Mouse (Mus musculus) T-helper 2 cell (primary cell): ENCODE results near the gene Trafd1.

Experiments used
- in situ Hi-C: fragments of 300-600 bp; cut with MboI, MseI; formaldehyde crosslinking; loops from one replicate; pipeline ENCODE4 v1.15.1; 2025; ENCODE audit warnings: high pct_unique_total_duplicates

Trafd1 gene

DNA sequence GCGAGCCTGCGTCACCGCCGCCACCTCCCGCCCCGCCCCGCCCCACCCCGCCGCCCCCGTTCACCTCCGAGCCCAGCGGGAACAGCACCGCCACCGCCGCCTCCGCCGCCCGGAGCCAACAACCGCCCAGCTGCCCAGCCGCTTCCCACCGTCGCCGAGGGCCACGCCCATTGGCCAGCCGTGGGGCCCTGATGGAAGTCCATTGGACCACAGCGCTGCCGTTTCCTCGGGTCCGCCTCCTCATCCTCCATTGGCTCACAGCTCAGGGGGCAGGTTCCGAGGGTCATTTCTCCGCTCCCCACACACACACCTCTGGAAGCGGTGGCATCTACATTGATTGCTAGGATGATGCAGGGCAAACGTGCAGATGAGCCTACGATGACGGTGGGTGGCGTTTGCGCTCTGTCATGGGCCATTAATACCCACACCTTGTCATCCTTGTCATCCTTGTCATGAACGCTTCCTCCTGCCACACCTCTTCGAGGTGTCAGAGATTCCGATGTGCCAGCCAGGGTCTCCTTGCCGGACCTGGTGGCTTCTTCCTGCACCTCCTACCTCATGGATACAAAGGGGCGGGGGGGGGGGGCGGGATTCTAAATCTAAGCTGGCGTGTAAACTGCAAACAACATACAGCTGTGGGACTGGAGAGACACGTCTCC lies at the start of gene Trafd1:
Gene Trafd1 (minus strand): TSS at position 172 of the 659 bp plus-strand sequence.
- in situ Hi-C loops, result loop anchor here (25.0 kb wide), 1 partner anchor 1752 kb away; the partner anchor contains the start of genes Rhof and Setd1b

DNA sequence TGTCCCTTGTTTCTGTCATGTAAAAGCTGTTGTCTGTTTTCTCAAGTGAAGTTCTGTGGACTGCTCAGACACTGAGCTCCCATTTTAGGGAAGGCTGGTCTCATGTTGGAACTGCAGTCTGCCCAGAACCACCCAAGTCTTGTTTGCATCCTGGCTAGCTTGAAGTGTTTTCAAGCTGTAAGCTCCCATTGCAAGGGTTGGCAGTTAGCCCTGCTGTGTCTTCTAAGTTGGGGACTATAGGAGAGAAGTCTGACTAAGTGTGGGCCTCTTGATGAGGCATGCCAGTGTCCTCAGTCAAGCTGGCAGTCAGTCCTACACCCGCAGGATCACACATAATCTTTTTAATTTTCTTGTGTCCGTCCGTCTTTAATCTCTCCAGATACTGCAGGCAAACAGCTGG lies 43.5 kb upstream of the Trafd1 start:
- in situ Hi-C loops, result no loop called here

DNA sequence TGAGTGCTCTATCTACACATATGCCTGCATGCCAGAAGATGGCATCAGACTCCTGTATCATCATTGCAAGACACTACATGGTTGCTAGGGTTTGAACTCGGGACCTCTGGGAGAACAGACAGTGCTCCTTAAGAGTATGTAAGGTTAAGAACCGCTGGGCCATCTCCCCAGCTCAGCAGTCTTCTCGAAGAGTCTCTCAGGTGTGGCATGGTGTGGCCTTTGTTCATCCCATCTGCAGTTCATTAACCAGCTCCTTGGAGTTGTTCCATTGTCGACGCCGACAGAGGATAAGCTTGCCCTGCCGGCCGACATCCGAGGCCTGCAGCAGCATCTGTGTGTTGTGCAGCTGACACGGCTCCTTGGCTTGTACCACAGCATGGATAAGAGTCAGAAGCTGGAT lies 37.9 kb upstream of the Trafd1 start:
- in situ Hi-C loops, result no loop called here

DNA sequence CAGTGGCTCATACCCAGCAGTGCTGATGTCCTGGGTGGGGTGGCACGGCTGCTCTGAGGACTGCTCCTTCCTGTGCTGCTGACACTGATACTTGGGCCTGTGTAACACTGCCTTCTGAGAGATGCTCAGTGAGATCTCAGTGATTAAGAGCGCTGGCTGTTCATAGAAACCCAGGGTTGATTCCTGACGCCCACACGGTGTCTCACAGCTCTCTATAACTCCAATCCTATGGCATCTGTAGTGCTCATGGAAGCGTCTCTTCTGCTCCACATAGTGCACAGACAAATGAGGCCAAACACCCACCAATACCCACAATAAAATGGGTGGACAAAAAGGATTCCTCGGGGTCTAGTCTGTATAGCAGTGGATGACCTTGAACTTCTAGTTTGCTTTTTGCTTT lies 37.4 kb upstream of the Trafd1 start:
- in situ Hi-C loops, result no loop called here

DNA sequence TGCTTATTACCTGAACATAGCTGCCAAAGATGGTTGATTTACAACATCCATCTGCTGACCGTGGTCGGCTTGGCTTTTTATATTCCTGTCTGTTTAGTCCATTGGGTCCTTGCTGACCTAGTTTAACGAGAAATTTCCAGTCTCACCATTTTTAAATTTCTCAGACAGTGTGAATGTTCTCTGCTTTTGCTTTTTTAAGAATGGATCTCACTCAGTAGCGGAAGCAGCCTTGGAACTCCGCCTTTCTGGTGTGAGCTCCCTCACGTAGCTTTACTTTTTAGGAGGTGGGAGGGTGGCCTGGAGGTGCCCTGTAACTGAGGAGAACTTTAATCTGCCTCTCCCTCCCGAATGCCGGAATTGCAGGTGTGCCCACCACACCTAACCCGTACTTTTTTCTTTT lies 35.3 kb upstream of the Trafd1 start:
- in situ Hi-C loops, result no loop called here

DNA sequence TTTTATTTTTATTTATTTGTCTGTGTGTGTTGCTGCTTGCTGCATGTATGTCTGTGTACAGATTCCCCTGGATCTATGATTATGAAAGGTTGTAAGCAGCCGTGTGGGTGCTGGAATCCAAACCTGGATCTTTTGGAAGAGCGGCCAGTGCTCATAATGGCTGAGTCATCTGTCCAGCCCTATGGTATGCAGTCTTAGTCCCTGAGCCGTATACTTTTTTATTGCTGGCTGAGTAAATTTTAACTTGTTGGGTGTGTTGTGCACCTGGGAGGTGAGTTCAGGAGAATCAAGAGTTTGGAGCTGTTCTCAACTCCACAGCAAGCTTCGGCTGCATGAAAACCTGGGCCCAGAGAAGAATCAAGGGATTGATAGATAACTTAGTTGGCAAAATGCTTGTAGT lies 25.5 kb upstream of the Trafd1 start:
- in situ Hi-C loops, result loop anchor here (10.0 kb wide), 1 partner anchor 1044 kb away; no protein-coding TSS in a partner anchor

DNA sequence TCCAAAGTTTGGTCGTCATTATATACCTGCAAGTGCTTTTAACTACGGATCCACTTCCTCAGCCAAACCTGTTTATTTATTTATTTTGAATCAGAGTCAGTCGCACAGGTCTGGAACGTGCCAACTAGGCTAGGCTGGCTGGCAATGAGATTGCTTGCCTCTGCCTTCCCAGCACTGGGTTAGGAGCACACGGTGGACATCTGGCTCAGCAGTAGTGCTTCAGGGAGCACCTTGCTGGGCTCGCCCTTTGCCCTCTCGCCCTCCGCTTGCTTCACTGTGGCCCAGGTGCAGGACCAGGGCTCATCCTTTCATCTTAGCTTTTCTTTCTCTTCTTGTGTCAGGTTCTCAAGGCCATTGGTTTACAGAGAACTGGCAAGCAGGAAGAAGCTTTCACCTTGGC lies 22.4 kb upstream of the Trafd1 start:
- in situ Hi-C loops, result loop anchor here (5.0 kb wide), 1 partner anchor 34 kb away; no protein-coding TSS in a partner anchor

DNA sequence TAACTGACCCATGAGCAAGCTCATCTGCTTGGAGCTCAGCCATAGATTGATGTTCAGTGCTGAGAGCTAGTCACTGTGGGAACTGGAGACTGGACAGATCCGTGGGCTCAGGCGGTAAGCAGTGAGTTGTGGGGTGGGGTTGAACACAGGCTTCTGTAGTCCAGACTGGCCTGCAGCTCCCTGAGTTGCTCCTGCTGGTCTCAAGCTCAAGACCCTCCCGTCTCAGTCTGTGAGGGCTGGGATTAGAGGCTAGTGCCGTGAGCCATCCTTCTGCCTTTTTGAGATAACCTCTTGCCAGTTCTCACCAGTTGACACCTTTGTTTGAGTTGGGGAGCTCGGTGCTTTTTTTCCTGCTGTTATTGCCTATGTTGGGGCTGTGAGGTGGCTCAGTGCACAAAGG lies 15.4 kb upstream of the Trafd1 start:
- in situ Hi-C loops, result no loop called here

DNA sequence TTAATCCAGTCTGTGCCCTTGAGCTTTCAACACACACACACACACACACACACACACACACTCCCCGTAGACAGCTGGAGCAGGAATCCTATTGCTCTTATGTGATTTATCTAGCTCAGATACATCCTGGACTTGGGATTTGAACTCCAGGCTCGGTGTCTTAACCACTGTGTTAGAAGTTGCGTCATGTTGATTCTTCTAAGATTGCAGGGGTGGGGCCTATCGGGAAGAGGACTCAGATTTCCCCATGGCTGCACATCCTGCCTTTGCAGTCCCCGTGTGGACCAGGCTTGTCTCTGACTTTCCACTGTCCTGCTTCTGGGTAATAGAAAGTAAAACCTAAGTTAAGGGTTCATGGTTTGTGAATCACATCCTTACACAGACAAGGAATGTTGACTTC lies 14.6 kb upstream of the Trafd1 start:
- in situ Hi-C loops, result no loop called here

DNA sequence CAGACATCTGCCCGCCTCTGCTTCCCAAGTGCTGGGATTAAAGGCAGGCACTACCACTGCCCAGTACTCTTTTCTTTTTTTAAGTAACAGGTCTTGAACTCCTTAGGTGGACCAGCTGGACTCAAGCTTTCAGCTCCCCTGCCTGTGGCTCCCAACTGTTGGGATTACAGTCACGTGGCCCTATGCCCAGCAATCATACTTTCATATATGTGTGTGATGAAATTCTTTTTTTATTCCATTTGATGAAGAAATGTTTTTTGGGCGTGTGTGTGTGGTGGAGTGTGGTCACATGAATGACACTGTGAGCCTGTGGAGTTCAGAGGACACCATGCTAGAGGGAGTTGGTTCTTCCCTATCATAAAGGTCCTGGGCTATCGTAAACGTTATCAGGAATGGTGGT lies 14.1 kb upstream of the Trafd1 start:
- in situ Hi-C loops, result loop anchor here (25.0 kb wide), 1 partner anchor 1738 kb away; the partner anchor contains the start of genes Rhof and Setd1b

DNA sequence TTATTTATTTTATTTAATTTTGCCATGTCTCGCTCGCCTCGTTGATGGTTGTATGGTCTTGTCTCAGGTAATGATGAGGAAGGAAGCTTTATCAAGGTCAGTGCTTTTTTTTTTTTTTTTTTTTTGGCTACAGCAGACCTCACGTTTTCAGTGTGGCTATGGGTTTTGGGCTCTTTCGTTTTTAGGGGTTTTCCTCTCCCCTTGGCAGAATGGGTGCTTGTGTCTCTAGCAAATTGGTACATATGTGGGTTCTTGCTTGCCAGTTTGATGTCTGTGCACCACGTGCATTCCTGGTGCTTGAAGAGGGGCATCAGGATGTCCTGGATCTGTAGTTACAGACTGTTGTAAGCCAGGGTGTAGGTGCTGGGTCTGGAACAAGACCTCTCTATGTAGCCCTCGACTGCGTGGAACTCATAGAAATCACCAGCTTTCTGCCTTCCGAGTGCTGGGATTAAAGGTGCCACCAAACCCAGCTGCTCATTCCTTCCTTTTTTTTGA lies 13.6 kb upstream of the Trafd1 start:
- in situ Hi-C loops, result loop anchor here (25.0 kb wide), 1 partner anchor 1738 kb away; the partner anchor contains the start of genes Rhof and Setd1b

DNA sequence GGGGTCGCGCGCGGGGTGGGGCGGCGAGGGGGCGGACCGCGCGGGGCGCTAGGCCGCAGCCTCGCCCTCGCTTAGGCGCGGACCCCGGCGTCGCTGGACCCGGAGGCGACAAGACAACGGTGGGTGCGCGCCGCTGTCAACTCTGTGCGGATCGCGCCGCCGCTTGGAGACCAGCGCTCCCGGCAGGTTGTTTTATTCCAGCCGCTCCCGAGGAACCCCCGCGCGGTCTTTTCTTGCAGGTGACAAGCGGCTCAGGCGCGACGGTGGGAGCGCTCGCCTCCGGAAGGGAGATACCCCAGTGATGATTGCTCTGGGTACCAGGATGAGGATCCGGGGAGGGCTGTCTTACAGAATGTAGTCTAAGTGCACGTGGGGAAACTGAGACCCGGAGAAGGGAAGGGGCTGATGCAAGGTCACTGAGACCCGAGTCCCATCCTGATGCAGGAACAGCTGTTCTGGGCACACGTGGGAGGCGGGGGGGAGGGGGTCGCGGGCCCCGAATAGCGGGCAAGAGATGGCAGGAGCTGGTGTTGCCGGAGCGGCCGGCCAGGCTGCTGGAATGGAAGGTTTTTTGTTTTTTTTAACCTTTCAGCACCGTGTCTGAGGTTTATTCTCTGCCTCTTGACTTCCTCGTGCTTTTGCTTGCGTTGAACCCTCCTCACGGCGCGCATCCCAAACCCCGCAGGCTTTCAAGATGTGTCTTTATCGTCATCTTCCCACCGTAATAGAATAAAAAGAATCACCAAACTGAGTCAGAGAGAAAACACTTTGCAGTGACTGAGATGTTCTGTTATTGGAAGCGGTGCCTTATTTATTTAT lies 12.9 kb upstream of the Trafd1 start:
- in situ Hi-C loops, result loop anchor here (25.0 kb wide), 1 partner anchor 1739 kb away; the partner anchor contains the start of genes Rhof and Setd1b

DNA sequence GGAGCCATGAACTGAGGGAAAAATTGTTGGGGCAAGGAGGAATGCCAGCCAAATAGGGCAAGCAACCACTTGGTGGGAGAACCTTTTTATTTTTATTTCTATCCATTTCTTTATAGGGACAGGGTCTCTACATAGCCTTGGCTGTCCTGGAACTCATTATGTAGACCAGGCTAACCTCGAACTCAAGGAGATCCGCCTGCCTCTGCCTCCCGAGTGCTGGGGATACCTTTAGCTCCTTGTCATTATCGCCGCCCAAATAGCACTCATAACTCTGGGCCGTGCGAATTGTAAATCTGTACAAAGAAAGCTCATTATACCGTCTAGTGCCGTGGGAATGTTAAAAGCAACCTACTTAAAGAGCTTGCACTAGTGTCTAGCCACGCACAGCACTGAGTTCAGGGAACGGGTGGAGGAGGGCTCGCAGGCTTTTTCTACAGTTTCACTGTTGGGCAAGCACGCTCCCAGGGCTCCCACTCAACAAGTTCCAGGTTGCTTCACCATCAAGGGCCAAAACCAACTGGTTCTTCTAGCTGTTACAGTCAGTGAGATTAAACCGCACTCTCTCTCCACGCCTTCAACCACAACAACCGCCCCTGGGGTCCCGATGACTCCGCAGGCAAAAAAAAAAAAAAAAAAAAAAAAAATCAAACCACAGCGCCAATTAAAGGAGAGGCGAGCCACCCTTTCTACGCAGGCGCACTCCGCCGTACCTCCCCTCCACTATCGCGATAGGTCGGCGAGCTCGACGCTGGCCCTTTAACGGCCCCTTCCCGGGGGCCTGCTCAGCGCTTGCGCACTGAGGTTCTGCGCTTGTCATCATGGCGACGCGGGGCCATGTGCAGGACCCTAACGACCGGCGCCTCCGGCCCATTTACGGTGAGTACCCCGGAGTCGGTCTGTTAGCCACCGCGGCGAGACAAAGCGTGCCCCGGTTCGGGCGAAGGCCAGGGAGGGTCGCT lies 12.0 kb upstream of the Trafd1 start, which contains the start of gene Naa25:
Gene Naa25 (plus strand): TSS at position 750 of the 959 bp plus-strand sequence.
- in situ Hi-C loops, result loop anchor here (25.0 kb wide), 1 partner anchor 1740 kb away; the partner anchor contains the start of genes Rhof and Setd1b

DNA sequence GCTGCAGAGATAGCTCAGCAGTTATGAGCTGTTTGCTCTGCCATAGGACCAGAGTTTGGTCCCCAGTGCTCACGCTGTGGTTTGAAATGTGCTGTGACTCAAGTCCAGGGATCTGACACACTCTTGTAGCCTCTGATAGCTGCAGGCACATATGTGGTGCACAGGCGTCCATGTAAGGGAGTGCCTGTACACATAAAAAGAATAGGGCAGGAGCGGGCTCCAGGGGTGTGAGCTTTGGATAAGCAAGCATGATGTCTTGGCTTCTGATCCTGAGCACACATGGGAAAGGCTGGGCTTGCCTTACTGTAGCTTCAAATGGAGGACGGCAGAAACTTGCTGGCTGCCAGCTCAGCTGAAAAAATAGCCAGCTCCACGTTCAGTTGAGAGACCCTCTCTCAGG lies 10.2 kb upstream of the Trafd1 start:
- in situ Hi-C loops, result loop anchor here (25.0 kb wide), 1 partner anchor 1742 kb away; the partner anchor contains the start of genes Rhof and Setd1b

DNA sequence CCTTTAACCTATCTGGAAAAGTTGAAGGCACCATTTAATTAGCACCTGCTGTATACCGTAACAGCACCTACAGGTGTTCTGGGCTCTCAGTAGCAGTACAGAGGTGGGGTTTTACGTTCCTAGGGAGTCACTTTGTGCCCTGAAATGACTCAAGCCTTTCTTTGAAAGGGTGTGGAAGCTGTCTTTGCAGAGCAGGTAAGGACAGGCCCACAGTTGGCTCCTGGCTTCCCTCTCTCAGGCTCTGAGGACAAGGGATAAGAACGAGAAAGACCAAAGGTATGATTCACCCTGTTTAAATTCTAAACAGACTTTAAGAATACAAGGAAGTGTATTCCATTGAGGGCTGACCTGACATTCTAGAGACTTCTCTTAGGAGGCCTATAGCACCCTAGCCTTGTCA lies 8.0 kb upstream of the Trafd1 start:
- in situ Hi-C loops, result loop anchor here (25.0 kb wide), 1 partner anchor 1744 kb away; the partner anchor contains the start of genes Rhof and Setd1b

DNA sequence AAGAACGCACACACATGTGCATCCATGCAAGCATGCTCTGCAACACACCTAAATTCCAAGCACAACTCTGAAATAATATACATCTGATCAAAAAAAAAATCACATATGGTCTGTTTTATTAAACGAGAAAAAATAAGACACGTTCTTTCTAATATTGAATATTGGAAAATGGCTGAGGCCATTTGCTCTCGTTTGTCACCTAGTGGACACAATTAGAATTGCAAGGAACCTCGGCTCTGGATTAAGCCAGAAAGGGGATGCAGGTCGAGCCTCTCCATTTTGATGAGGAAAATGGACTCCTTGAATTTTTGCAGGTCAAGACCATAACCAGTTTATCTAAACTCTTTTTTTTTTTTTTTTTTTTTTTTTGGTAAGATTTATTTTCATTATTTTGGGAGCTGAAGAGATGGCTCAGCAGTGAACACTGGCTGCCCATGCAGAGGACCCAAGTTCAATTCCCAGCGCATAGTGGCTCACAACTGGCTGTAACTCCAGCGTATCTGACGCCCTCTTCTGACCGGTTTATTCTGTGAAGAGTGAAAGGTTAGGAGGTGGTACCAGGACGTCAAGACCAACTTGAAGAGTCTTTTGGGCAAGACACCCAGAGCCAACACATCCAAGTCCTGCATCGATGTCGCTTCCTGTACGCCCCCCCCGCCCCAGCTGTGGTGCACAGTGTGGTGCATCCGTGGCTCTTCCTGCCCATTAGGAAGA lies 7.4 kb upstream of the Trafd1 start:
- in situ Hi-C loops, result loop anchor here (25.0 kb wide), 1 partner anchor 1744 kb away; the partner anchor contains the start of genes Rhof and Setd1b

DNA sequence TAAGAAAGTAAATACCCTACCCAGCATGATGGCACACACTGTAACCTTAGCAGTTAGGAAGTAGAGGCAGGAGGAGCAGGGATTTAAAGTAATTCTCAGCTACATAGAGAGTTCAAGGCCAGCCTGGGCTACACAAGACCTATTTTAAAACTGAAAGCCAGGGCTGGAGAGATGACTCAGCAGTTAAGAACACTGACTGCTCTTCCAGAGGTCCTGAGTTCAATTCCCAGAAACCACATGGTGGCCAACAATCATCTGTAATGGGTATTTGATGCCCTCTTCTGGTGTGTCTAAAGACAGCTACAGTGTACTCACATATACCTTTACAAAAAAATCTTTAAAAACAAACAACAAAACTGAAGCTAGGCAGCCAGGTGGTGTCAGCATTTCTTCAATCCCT lies 4.3 kb upstream of the Trafd1 start:
- in situ Hi-C loops, result loop anchor here (25.0 kb wide), 1 partner anchor 1748 kb away; the partner anchor contains the start of genes Rhof and Setd1b

DNA sequence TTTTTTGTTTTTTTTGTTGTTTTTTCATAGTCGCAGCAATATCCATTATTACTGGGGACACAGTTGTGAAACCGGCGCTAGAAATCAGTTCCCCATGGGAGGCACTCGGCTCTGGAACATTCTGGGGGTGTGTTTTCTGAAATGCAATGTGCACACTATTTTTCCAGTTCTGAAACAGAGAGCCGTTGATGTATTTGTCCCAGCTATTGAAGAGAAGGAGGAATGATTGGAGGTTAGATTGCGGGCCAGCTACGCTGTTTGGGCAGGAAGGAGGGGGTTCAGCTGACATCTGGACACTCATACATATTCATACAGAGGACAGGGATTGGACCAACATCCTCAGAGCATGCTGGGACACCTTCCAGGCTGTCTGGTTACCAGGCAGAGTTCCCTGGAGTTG lies 3.7 kb upstream of the Trafd1 start:
- in situ Hi-C loops, result loop anchor here (25.0 kb wide), 1 partner anchor 1748 kb away; the partner anchor contains the start of genes Rhof and Setd1b

DNA sequence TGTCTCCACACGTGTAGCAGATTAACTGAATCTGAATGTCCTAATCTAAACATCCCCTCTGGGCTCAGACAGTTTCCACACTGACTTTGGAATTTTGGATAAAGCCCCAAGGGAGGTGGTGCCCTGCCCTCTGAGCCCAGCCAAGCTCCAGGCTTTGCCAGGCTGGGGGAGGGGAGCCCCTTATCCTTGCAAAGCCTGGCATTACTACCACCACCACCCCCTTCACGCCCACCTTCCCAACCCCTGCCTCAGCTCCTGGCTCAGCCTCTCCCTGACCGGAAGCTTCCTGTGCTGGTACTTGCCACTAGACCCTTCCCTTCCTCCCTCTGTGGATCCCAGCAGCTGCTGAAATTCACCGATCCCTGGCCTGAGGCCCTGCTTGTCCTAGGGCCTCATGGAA lies 1.7 kb upstream of the Trafd1 start:
- in situ Hi-C loops, result loop anchor here (25.0 kb wide), 1 partner anchor 1750 kb away; the partner anchor contains the start of genes Rhof and Setd1b
